Mouse (Mus musculus) activated CD4-positive, CD25-positive, alpha-beta regulatory T cell, adult 4 months (primary cell): ENCODE measurements around the gene Cdh13. TPM values are rescaled to one million over a fixed set of nuclear protein-coding genes. Genes with fewer than 3 reads are reported as not detected.

ENCODE experiments used
- ATAC-seq: one replicate; pipeline ENCODE4 v1.8.0; 2017
- polyA plus RNA-seq, 2 experiments: library from polyadenylated mRNA; unstranded; fragments of 100-300 nt; shearing (Covaris generic); gene quantifications; one replicate each; pipeline ENCODE4 v1.2.1; 2017

Gene Cdh13
- polyA plus RNA-seq, 2 experiments from 2014 or later: 0.15 to 0.34 TPM

GRCm38 (mm10) chr8:118965101-118965840 lies 681.7 kb downstream of the Cdh13 start:
- no peak for ATAC-seq

GRCm38 (mm10) chr8:118968896-118969295 lies 685.4 kb downstream of the Cdh13 start:
- no peak for ATAC-seq

GRCm38 (mm10) chr8:118979800-118980199 lies 696.3 kb downstream of the Cdh13 start:
- ATAC-seq: no peak

GRCm38 (mm10) chr8:118983724-118984123 lies 700.2 kb downstream of the Cdh13 start:
- no peak for ATAC-seq

- no peak for ATAC-seq
Measured at GRCm38 (mm10) chr8:118986796-118987195, 703.3 kb downstream of the Cdh13 start.

GRCm38 (mm10) chr8:118995641-118996188 lies 712.2 kb downstream of the Cdh13 start:
- no peak for ATAC-seq

- no peak for ATAC-seq
Measured at GRCm38 (mm10) chr8:119000595-119000994, 717.1 kb downstream of the Cdh13 start.

GRCm38 (mm10) chr8:119004821-119005220 lies 721.3 kb downstream of the Cdh13 start:
- no peak for ATAC-seq

GRCm38 (mm10) chr8:119018675-119019074 lies 735.1 kb downstream of the Cdh13 start:
- ATAC-seq: no peak

GRCm38 (mm10) chr8:119020781-119021180 lies 737.2 kb downstream of the Cdh13 start:
- ATAC-seq: no peak

- no peak for ATAC-seq
Measured at GRCm38 (mm10) chr8:119021478-119021877, 737.9 kb downstream of the Cdh13 start.

- ATAC-seq: no peak
Measured at GRCm38 (mm10) chr8:119022301-119022870, 738.9 kb downstream of the Cdh13 start.

GRCm38 (mm10) chr8:119033398-119033797 lies 749.9 kb downstream of the Cdh13 start:
- ATAC-seq: no peak

- no peak for ATAC-seq
Measured at GRCm38 (mm10) chr8:119034037-119034436, 750.5 kb downstream of the Cdh13 start.

- no peak for ATAC-seq
Measured at GRCm38 (mm10) chr8:119035126-119035525, 751.6 kb downstream of the Cdh13 start.

GRCm38 (mm10) chr8:119037571-119037970 lies 754.0 kb downstream of the Cdh13 start:
- no peak for ATAC-seq

GRCm38 (mm10) chr8:119039358-119039757 lies 755.8 kb downstream of the Cdh13 start:
- no peak for ATAC-seq

GRCm38 (mm10) chr8:119057876-119058275 lies 774.3 kb downstream of the Cdh13 start:
- ATAC-seq: no peak

GRCm38 (mm10) chr8:119061671-119062070 lies 778.1 kb downstream of the Cdh13 start:
- ATAC-seq: no peak

- no peak for ATAC-seq
Measured at GRCm38 (mm10) chr8:119064523-119064922, 781.0 kb downstream of the Cdh13 start.

GRCm38 (mm10) chr8:119072291-119072690 lies 788.8 kb downstream of the Cdh13 start:
- no peak for ATAC-seq

GRCm38 (mm10) chr8:119085022-119085421 lies 801.5 kb downstream of the Cdh13 start:
- no peak for ATAC-seq

- no peak for ATAC-seq
Measured at GRCm38 (mm10) chr8:119098261-119098660, 814.7 kb downstream of the Cdh13 start.

GRCm38 (mm10) chr8:119102871-119103270 lies 819.3 kb downstream of the Cdh13 start:
- ATAC-seq: no peak
